Mouse (Mus musculus): ENCODE measurements around the gene Nr2f2. TPM values are rescaled to one million over a fixed set of nuclear protein-coding genes. Genes with fewer than 3 reads are reported as not detected.

The Nr2f2 gene
- total RNA-seq, 1 experiment from 2014 or later = not detected

DNA sequence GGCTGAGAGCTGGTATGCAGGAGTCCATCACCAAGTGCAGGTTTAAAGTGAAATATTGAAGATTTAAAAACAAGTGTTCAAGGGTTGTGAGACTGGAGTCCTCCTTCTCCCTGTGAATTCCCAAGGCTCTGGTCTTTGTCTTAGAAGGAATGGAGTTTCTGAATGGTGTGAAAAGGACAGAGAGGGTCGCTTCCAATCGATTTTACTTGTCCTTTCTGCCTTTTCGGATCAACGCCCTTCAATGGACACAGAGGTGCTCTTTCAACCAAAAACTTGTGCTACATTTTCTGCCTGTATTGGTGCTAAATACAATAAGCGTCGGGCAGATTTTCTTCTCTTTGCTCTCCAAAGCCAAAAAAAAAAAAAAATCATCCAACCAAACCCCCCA lies 1.7 kb upstream of the Nr2f2 start:
- no peak for ATAC-seq (ENCODE audit: extremely low read depth, insufficient number of reproducible peaks, low FRiP score, poor library complexity, severe bottlenecking)

DNA sequence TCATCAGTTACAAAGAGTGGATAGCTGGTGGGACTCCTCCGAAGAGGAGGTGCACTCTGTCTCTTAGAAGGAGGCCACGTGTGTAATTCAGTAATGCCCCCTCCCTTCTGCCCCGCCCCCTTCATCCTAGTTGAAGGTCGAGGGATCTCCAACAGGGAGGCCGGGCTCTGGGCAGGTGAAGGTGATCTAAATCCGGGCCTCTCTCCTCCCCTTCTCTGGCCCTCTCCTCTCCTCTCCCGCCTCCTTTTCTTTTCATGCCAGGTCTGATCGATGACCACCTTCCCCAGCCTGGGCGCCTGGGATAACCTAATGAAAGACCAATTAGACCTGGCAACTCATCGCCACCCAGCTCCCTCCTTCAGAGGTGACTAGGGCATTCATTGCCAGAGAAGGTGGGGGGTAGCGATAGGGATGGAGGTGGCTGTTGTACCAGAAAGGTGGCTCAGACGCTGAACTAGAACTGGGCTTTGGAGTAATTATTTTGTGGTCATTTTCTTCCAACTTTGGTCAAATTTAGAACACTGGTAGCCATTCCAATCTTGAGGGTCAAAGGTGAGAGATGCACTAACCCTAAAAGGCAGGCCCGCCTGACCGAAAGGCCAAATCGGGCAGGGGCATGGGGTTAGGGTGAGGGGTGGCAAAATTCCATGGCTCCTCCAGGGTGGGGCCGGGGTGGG lies 1.2 kb upstream of the Nr2f2 start:
- ATAC-seq (ENCODE audit: extremely low read depth, insufficient number of reproducible peaks, low FRiP score, poor library complexity, severe bottlenecking) = no peak

DNA sequence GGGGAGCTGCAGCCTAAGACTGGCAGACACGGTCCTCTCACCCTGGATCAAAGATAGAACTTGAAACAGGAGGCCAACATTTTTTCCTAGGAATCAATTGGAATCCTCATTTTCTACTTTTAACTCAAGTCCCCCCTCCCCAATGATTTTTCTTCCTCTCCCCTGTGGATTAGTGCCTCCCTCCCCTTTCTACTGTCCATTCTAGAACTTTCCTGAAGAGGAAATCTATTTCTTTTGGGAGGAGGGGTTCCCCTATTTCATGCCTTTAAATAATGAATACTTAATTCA lies 217 bp upstream of the Nr2f2 start:
- no peak for ATAC-seq (ENCODE audit: extremely low read depth, insufficient number of reproducible peaks, low FRiP score, poor library complexity, severe bottlenecking)

DNA sequence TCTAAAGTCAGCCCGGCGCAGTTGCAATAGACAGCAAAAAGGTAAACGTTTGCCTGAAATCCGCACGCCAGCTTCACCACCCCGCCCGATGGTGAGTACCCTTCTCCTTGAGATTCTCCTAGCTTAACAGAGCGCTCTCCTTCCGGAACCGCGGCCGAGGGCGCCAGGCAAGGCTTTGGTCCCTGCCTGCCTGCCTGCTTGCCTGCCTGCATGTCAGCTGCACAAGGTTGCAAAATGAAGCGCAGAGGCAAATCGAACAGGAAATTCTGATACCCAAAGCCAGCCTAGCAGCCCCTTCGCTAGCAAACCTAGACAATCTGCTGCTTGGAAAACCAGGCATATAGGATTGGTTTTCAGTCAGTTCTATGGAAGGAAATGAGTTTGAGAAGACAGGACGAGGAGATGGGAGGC lies 1.1 kb downstream of the Nr2f2 start:
- no peak for ATAC-seq (ENCODE audit: extremely low read depth, insufficient number of reproducible peaks, low FRiP score, poor library complexity, severe bottlenecking)

DNA sequence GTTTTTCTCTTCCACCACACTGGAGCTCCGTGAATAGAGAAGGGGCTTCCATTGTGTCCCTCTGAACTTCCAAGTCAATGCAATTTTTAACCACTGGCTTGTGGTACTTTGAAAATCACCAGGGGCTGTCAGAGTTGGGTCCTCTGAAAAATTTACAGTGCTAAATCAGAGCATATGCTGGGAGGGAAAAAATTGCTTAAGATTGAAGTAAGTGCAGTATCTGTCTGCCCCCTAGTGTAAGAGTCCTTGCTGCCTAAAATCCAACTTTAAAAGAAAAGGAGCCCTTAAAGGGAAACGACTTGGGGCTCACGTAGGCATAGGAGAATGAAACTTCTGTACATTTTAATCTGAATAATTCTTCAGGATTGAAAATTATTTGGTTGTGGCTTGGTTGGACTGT lies 1.7 kb downstream of the Nr2f2 start:
- no peak for ATAC-seq (ENCODE audit: extremely low read depth, insufficient number of reproducible peaks, low FRiP score, poor library complexity, severe bottlenecking)

DNA sequence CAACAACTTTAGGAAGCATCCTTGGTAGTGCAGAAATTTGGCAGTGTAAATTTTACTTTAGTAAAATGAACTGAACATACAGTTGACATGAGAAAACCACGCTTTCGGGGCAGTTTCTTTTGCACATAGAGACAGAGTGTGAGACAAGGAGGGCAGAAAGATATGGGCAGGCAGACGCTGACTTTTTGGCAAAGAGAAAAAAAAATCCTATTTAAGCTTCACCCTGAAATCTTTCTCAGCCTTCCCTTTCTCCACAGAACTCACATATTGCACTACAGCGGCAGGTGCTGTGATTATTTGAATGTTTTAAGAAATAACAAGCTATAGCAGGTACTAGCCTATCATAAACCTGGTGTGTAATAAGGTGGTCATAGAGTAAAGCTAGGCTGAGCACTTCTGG lies 3.2 kb downstream of the Nr2f2 start:
- ATAC-seq (ENCODE audit: extremely low read depth, insufficient number of reproducible peaks, low FRiP score, poor library complexity, severe bottlenecking) = no peak

DNA sequence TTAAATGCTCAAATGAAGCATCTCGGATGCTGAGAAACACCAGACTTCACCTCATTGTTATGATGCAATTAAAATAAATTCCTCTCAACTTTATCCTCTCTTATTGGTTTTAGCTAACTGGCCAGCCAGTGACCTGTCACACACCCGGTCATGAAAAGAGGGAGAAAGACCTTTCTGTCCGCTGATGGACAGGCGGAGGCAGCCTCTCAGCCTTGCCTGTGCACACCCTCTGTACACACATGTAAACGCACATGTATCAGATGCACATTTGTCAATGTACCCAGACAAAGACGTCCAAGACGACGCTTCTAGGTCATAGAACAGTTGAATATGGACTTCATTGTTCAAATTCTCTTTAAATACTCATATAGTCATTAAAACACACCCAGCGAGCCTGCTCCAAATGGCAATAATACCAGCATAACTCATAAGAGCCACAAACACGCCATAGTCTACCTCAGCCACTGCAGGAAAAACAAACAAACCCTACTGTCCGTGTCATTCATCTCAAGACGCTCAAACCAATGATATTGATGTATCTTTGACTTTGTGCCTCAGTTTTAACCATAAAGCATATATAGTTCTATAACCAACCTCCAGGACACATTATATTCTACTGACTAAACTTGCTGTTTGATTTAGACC lies 3.9 kb downstream of the Nr2f2 start:
- ATAC-seq (ENCODE audit: extremely low read depth, insufficient number of reproducible peaks, low FRiP score, poor library complexity, severe bottlenecking) = no peak

DNA sequence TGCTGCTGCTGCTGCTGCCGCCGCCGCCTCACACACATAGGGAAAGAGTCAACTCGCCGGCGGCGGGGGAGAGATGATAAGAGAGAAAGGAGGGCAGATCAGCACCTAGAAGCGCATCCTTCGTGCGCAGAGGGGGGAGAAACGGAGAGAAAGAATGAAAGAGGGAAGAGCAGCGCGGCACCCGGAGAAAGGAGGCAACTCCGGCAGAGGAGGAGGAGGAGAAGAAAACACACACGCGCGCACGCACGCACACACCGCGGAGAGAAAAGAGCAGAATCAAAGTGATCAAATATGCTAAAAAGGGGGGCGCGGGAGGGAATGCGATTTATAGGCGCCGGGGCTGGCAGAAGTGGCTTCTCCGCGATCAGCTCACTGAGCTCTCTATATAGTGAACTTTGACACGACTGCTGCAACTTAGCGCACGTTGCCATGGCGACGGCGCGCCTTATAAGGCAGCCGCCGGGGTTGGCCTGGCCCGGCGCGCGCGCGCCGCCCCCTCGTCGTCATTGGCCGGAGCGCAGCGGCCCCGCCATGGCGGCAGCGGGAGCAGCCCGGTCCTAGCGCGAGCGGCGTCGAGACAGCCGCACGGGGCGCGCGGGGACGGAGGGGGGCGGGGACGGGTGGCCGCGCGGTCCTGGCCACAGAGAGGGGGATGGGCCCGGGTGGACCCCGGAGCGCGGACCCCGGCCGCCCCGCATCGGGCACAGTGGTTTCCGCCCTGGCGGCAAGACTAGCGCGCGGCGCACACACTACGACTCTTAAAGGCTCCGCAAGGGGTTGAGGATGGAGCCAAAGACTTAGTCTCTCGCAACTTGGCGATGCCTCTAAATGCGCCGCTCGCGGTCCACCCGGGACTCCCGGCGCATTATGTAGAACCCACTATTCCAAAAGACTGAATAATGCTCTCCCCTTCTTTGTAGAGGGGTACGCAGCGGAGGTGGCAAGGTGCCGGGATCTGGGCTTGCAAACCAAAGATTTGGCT lies 4.9 kb downstream of the Nr2f2 start:
- no peak for ATAC-seq (ENCODE audit: extremely low read depth, insufficient number of reproducible peaks, low FRiP score, poor library complexity, severe bottlenecking)

DNA sequence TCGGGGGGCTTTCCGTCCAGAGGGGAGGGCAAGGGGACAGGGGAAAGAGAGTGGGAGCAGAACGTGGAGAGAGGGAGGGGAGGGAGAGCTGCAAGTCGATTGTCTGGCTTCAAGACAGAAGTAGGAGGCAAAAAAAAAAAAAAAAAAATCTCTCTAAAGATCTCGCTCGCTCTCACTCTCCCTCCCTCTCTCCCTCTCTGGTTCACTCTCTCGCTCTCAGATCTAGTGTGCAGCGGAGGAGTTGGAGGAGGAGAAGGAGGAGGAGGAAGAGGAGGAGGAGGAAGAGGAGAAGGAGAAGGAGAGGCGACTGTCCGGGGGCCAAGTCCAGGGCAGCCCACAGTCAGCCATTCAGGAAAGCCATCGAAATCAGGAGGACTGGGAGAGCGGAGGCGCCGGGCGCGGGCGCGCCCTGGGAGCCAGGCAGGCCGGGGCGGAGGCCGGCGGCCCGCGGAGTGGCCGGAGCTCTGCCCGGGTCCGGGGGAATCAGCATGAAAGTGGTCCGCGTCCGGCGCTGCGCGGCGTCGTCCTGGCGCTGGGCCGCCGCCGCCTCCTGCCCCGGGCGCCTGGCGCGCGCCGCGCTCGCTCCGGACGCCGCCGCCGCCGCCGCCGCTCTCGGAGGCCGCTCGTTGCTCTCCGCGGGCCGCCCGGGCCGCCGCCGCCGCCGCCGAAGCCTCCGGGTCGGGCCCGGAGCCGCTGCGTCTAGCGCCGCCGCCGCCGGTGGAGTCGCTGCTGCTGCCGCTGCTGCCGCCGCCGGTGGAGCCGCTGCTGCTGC lies 5.7 kb downstream of the Nr2f2 start:
- ATAC-seq (ENCODE audit: extremely low read depth, insufficient number of reproducible peaks, low FRiP score, poor library complexity, severe bottlenecking) = no peak

DNA sequence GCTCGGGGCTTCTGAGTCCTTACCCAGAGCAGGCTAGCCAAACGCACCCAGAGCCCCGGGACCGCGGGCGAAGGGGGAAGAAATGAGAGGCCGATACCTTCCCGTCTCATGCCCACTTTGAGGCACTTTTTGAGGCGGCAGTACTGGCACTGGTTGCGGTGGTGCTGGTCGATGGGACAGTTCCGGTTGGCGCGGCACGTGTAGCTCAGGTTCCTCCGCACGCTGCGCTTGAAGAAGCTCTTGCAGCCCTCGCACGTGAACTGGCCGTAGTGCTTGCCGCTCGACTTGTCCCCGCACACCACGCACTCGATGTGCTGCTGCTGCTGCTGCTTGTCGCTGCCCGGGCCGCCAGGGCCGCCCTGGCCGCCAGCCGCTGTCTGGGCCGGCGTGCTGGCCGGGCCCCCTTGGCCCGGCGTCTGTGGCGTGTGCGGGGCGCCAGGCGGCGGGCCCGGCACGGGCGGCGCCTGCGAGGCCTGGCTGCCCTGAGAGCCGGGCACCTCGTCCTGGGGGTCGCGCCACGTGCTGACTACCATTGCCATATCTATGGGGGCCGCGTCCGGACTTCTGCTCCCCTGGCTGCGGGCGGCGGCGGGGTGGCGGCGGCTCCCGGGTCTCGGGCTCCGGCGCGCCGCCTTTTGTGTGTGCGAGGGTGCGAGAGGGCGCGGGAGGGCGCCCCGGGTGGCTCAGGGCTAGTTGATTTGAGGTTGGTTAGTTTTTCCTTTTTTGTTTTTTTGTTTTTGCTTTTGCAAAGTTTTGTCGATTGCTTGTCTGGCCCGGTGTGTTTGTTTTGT lies 6.5 kb downstream of the Nr2f2 start:
- no peak for ATAC-seq (ENCODE audit: extremely low read depth, insufficient number of reproducible peaks, low FRiP score, poor library complexity, severe bottlenecking)

DNA sequence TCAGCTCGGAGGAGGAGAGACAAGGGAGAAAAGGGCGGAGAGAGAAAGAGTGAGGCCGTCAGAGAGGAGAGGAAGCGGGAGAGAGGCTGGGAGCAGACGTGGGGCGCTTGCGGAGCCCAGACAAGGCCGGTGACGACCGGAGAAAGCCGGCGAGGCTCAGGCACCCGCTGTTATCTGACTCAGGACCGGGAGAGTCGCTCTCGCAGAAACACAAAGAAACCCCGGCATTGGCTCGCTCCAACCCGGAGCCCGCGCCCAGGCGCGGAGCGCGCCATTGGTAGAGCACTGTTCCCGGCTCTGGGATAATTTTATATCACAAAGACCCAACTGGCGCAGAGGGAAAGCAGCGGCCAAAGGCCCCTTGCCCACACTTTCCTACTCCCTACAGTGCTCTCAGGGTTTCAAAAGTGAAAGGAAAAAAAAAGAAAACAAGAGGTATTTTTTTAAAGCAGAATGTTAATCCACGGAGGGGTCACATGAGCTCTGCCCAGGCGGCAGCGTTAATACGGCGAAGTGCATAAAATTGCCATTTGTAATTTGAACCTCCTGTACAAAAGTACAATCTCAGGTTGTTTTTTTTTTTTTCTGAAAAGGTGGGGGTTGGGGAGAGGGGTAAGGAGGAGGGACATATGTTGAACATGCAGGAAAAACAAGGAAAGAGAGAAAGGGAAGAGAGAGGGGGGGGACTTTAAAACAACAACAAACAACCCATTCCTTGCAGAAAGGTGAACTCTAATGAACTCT lies 7.5 kb downstream of the Nr2f2 start:
- ATAC-seq (ENCODE audit: extremely low read depth, insufficient number of reproducible peaks, low FRiP score, poor library complexity, severe bottlenecking) = no peak

DNA sequence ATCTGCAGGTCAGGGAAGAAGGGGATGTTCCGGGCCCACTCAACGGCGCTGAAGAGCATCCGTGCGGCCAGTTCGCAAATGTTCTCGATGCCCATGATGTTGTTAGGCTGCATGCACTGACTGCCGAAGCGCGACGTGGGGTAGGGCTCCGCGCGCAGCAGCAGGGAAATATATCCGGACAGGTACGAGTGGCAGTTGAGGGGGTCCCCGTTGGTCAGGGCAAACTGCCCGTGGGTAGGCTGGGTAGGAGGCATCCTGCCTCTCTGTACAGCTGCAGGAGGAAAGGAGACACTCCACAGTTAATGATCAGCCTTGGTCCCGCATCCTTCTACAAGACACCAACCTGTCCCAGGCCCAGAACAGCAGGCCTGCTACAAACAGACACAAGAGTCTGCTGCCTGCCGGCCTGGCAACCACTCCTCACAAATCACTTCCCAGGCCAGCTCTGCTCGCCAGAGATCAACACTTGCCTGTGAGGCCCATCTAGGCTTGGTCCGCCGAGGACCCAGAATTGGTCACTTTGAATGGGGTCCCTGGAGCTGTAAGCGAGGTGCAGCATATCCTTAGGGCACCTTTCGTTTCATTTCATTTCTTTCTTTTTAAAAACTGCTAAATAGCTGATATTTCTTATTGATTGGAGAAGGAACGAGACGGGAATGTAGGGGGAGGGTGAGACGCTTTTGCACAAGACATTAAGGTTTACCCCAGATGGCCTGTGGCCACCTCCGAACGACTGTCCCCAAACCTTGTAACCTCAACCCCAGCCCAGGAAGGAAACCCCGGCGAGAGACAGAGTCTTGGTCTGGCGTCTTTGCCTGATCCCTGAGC lies 8.3 kb downstream of the Nr2f2 start:
- ATAC-seq (ENCODE audit: extremely low read depth, insufficient number of reproducible peaks, low FRiP score, poor library complexity, severe bottlenecking) = no peak

DNA sequence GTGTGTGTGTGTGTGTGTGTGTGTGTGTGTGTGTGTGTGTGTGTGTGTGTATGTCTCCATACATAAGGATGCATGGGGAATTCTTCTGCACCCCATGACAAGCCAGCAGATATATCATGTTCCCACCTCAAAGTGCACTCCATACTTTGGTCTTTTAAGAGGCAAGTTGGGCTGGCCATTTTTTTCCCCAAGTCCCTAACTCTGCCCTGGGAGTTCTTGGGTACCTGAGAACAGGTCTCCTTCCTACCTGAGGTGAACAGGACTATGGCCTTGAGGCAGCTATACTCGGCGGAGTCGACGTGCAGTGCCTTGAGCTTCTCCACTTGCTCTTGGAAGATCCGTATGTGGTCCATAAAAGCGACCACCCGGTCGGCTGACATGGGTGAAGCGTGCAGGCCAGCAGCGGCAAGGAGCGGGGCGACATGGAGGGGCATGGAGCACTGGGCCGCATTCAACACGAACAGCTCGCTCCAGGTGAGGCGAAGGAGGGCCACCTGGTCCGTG lies 9.0 kb downstream of the Nr2f2 start:
- ATAC-seq (ENCODE audit: extremely low read depth, insufficient number of reproducible peaks, low FRiP score, poor library complexity, severe bottlenecking) = no peak

DNA sequence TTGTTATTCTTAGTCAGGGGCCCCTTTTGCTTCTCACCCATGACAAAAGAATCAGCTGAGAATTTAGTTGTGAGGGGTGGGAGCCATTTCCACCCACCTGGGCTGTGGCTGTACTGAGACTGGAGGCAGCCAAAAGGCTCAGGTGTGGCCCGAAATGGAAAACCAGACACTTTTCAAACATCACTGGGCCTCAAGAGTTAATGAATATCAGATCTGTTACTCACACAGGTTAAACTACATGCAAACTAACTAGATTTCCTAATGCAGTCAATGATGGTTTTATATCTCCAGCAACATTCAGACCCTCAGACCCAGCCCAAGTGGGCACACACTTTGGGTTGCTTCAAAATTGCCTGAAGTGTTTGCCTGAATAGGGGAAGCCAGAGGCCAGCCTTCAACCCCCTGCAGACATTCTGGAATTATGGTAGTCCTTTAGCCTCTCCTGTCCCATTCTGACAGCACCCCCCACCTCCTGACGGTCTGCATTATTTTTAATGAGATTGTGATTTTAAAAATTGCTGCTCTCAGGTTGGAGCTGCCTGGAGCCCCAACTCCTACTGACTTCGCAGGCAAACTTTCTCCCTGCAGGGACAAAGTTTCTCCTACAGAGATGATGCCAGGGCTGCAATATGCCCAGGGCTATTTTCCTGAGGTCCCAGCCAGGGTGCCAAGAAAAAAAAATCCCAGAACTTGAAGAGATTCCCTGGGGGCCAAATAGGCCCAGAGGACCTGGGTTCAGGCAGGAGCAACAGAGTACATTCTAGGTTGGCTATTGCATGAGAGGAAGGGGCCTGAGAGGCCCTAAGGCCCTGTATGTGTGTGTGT lies 9.6 kb downstream of the Nr2f2 start:
- no peak for ATAC-seq (ENCODE audit: extremely low read depth, insufficient number of reproducible peaks, low FRiP score, poor library complexity, severe bottlenecking)

DNA sequence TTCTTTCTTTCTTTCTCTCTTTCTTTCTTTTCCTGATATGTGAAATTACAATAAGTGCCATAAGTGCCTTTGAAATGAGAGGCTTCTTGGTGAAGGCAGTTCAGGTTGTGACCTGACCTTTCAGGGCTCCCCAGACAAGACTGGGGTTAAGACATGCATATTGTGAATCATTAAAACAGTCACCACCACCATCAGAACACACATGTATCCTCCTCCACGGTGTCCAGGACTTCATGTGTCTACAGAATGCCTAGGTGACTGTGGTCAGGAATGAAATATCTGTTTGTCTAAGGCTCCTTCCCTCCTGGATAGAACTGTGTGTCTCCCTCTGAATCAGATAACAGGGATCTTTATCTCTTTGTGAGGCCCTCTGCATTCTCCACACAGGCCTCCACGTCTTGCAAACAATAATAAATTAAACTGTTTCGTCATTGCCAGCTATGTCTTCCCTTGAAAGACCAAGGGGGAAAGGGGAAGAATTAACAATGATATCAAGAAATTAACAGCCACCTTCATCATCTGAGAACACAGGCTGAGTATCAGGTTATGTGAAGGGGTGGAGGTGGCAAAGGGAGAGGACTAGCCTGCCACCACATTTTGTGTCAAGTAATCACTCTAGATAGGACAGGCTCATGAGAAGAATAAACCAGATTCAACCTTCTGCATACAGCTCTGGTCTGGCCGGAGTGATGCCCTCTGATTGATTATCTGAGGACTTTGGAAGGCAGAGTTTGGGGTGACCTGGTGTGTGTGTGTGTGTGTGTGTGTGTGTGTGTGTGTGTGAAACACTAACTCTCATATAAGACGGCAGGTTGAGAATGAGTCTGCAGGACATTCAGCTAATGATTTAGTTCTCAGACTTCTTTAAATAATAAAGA lies 10.6 kb downstream of the Nr2f2 start:
- ATAC-seq (ENCODE audit: extremely low read depth, insufficient number of reproducible peaks, low FRiP score, poor library complexity, severe bottlenecking) = no peak

DNA sequence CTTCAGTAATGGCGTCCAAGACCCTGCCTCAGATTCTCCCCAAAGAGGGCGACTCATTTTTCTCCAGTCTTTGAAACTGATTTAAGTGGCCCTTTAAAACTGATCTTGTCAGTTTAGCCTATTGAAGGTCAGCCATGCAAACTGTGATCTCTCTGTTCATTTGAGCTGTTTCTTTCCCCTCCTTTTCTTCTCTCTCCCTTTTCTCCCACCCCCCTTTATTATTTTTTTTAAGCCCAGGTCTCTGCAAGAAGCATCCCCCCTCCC lies 11.2 kb downstream of the Nr2f2 start:
- no peak for ATAC-seq (ENCODE audit: extremely low read depth, insufficient number of reproducible peaks, low FRiP score, poor library complexity, severe bottlenecking)

Measured in neutrophil, adult 5-6 weeks (primary cell).